Mouse (Mus musculus) hindbrain, embryonic 14.5 days (tissue): ENCODE data around the gene Cyp2w1. TPM values are rescaled to one million over a fixed set of nuclear protein-coding genes. Genes with fewer than 3 reads are reported as not detected.
"Not testable (repeated sequence)": the region's sequence is repeated elsewhere in the genome, so short reads cannot be mapped to it uniquely, and the experiment has no call there.

Source experiments
- ATAC-seq: fragments of 200-750 bp; cut with Nextera tagmentation; 2 replicates; pipeline ENCODE4 v1.8.0; 2017; ENCODE audit warnings: moderate number of reproducible peaks, mild to moderate bottlenecking, moderate TSS enrichment, moderate library complexity; ENCODE audit not compliant: low FRiP score
- DNase-seq: peaks from one replicate; pipeline ENCODE4 v3.0.0-alpha.2; 2015; ENCODE audit warnings: low spot score
- H3K27ac ChIP-seq: fragments of 300-500 bp; sonication (generic); 2 replicates; pipeline ENCODE4 v1.5.1; 2014; ENCODE audit warnings: mild to moderate bottlenecking, moderate library complexity
- H3K27me3 ChIP-seq: fragments of 300-500 bp; sonication (generic); 2 replicates; pipeline ENCODE4 v1.6.1; 2014; ENCODE audit warnings: mild to moderate bottlenecking, low read length, mixed read lengths; ENCODE audit not compliant: control insufficient read depth, insufficient read depth
- H3K36me3 ChIP-seq: fragments of 300-500 bp; sonication (generic); replicated peaks from 2 replicates; pipeline ENCODE4 v1.6.1; 2014; ENCODE audit not compliant: control insufficient read depth, insufficient read depth
- H3K4me1 ChIP-seq: fragments of 300-500 bp; sonication (generic); replicated peaks from 2 replicates; pipeline ENCODE4 v1.6.1; 2014; ENCODE audit warnings: antibody characterized with exemption, low read length, mixed read lengths; ENCODE audit not compliant: control insufficient read depth, insufficient read depth
- H3K4me2 ChIP-seq: fragments of 300-500 bp; sonication (generic); replicated peaks from 2 replicates; pipeline ENCODE4 v1.6.1; 2014; ENCODE audit warnings: mild to moderate bottlenecking, moderate library complexity
- H3K4me3 ChIP-seq: fragments of 300-500 bp; sonication (generic); replicated peaks from 2 replicates; pipeline ENCODE4 v1.5.1; 2014; ENCODE audit warnings: mild to moderate bottlenecking, low read length
- H3K9ac ChIP-seq: fragments of 300-500 bp; sonication (generic); 2 replicates; pipeline ENCODE4 v1.6.1; 2014
- H3K9me3 ChIP-seq: fragments of 300-500 bp; sonication (generic); 2 replicates; pipeline ENCODE4 v1.6.1; 2016; ENCODE audit warnings: low read length; ENCODE audit not compliant: control insufficient read depth
- WGBS: fragments of 180-500 bp; shearing (Covaris S2); extraction: QIAGEN DNeasy Blood & Tissue Kit; methylation state at CpG from one replicate; pipeline ENCODE4 v1.1.7; 2014; 5-methylcytosine and 5-hydroxymethylcytosine counted together
- polyA plus RNA-seq: library from polyadenylated mRNA; unstranded; fragments of >200 nt; fragmentation: Nextera tagmentation; extraction: Ambion mirVana; gene quantifications from 2 replicates; pipeline ENCODE4 v1.2.1, GENCODE M21; 2014

The Cyp2w1 gene
- polyA plus RNA-seq, 1 experiment from 2014 or later = not detected

DNA sequence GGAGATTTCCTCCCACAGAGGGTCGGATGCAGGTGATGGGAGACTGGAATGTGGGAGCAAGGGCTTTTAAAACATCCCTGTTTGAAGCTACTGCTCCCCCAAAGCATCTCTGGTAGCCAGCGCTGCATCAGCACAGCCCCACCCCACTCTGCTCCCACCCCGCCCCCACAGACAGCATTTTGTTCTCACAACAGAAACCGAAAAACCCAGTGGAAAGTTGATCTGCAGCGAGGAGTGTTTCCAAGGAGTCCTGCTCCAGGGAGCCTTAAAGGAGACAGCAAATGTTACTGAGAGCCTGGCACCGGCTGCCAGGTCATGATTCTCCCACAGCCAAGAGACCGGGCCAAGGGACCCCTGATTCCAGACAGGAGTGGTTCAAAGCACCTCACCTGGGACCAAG lies 21.7 kb upstream of the Cyp2w1 start:
- H3K4me3 ChIP-seq = no peak overlapping the region
- H3K27me3 ChIP-seq = peaks cover 20% of the 10 kb centered on the region
- WGBS = 68% methylated on average over 7 of the region's 7 CpGs
- H3K9me3 ChIP-seq = no peaks in the 10 kb centered on the region
- peaks cover under 1% of the 10 kb centered on the region; the same call in 1 of the 2 replicates for H3K4me1 ChIP-seq
- H3K27ac ChIP-seq = no peak overlapping the region
- no peak overlapping the region for H3K4me2 ChIP-seq
- ATAC-seq (no peak), DNase-seq (no peak)
- H3K36me3 ChIP-seq = peaks cover 14% of the 10 kb centered on the region; the same call in 1 of the 2 replicates
- H3K9ac ChIP-seq = no peak overlapping the region

GRCm38 (mm10) chr5:139331742-139332141 lies 20.7 kb upstream of the Cyp2w1 start:
- H3K4me2 ChIP-seq = no peak overlapping the region
- no peaks in the 10 kb centered on the region for H3K9me3 ChIP-seq
- H3K9ac ChIP-seq = no peak overlapping the region
- H3K27me3 ChIP-seq = peaks cover 12% of the 10 kb centered on the region
- no peak overlapping the region for H3K4me3 ChIP-seq
- 19% methylated on average over 8 of the region's 8 CpGs for WGBS
- ATAC-seq (no peak), DNase-seq (peak; percentile 87)
- H3K36me3 ChIP-seq = peaks cover 24% of the 10 kb centered on the region
- H3K27ac ChIP-seq = no peak overlapping the region
- H3K4me1 ChIP-seq = no peaks in the 10 kb centered on the region

- Histone ChIP-seq H3K9me3 (no peaks in the 10 kb centered on the region), H3K36me3 (peaks cover 33% of the 10 kb centered on the region), H3K9ac (no peak overlapping the region), H3K27ac (no peak overlapping the region), H3K27me3 (peaks cover 6% of the 10 kb centered on the region; the same call in 1 of the 2 replicates), H3K4me3 (no peak overlapping the region), H3K4me2 (no peak overlapping the region), H3K4me1 (no peaks in the 10 kb centered on the region)
- no peak for ATAC-seq
- 91% methylated on average over 8 of the region's 8 CpGs for WGBS
- DNase-seq = no peak
Observed at GRCm38 (mm10) chr5:139332590-139333272, 19.7 kb upstream of the Cyp2w1 start.

GRCm38 (mm10) chr5:139333301-139334013 lies 19.0 kb upstream of the Cyp2w1 start:
- no peak overlapping the region for H3K4me3 ChIP-seq
- no peak overlapping the region for H3K27ac ChIP-seq
- H3K4me2 ChIP-seq = no peak overlapping the region
- no peak for ATAC-seq
- no peaks in the 10 kb centered on the region for H3K4me1 ChIP-seq
- no peaks in the 10 kb centered on the region for H3K9me3 ChIP-seq
- H3K36me3 ChIP-seq = peaks cover 40% of the 10 kb centered on the region
- H3K27me3 ChIP-seq = peaks cover 6% of the 10 kb centered on the region; the same call in 1 of the 2 replicates
- no peak for DNase-seq
- WGBS = 74% methylated on average over 16 of the region's 16 CpGs
- H3K9ac ChIP-seq = no peak overlapping the region

DNA sequence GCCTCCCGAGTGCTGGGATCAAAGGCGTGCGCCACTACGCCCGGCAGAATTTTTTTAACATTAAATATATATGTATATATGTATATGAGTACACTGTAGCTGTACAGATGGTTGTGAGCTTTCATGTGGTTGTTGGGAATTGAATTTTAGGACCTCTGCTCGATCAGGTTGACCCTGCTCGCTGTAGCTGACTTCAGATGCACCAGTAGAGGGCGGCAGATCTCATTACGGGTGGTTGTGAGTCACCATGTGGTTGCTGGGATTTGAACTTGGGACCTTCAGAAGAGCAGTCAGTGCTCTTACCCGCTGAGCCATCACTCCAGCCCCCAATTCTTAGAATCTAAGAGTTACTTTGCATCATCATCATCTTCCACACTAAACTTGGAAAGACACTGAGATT lies 18.0 kb upstream of the Cyp2w1 start:
- 86% methylated on average over 10 of the region's 10 CpGs for WGBS
- not testable (repeated sequence) for ATAC-seq, H3K9me3 ChIP-seq

DNA sequence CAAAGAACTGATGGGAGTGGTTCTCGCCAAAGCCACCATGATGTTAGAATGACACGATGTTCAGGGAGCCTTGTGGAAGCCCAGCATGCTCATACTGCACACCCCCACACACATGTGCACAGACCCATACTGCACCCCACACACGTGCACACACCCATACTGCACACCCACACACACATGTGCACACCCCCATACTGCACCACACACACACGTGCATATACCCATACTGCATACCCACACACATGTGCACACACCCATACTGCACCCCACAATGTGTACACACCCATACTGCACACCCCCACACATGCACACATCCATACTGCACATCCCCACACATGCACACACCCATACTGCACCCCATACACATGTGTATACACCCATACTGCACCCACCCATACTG lies 16.8 kb upstream of the Cyp2w1 start:
- H3K4me1 ChIP-seq = no peaks in the 10 kb centered on the region
- WGBS = 90% methylated on average over 4 of the region's 4 CpGs
- DNase-seq = no peak
- no peak overlapping the region for H3K27ac ChIP-seq
- H3K4me3 ChIP-seq = no peak overlapping the region
- H3K4me2 ChIP-seq = no peak overlapping the region
- H3K36me3 ChIP-seq = peaks cover 62% of the 10 kb centered on the region
- no peaks in the 10 kb centered on the region for H3K9me3 ChIP-seq
- H3K9ac ChIP-seq = no peak overlapping the region
- ATAC-seq = no peak
- H3K27me3 ChIP-seq = no peaks in the 10 kb centered on the region

More for the DNA sequence above, 18.0 kb upstream of the Cyp2w1 start:
- H3K4me1 ChIP-seq, H3K27me3 ChIP-seq, H3K4me2 ChIP-seq, H3K9ac ChIP-seq, H3K4me3 ChIP-seq, H3K27ac ChIP-seq, DNase-seq: not testable (repeated sequence)
- peaks cover 50% of the 10 kb centered on the region for H3K36me3 ChIP-seq

DNA sequence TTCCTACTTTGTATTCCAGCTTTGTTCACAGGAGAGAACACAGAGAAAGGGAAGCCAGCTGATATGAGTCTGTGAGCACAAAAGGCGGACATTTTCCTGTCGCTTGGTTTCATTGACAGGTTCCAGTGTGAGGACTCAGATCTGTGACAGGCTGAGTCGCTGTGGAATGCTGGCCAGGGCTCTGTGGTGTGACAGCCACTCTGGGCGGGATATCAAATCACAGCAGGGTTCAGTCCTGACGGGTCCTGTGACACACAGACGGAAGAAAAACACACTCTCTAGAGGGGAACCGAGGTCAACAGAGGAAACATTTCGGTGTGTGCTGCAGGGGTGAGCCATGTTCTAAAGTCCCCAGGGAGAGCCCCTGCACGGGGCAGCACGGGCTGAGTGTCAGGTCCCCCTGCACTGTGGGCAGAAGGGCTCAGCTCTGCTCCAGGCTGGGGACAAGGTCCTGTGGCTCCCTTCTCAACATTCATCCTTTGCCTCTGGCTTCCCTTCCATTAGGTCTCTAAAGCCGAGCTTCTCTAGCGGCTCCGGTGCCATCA lies 14.5 kb upstream of the Cyp2w1 start:
- H3K27me3 ChIP-seq = no peaks in the 10 kb centered on the region
- H3K36me3 ChIP-seq = peaks cover 83% of the 10 kb centered on the region
- no peaks in the 10 kb centered on the region for H3K4me1 ChIP-seq
- no peaks in the 10 kb centered on the region for H3K9me3 ChIP-seq
- 80% methylated on average over 13 of the region's 13 CpGs for WGBS
- H3K27ac ChIP-seq = no peak overlapping the region
- H3K4me3 ChIP-seq = no peak overlapping the region
- ATAC-seq (no peak), DNase-seq (no peak)
- H3K4me2 ChIP-seq = no peak overlapping the region
- H3K9ac ChIP-seq = no peak overlapping the region

GRCm38 (mm10) chr5:139338403-139338802 lies 14.0 kb upstream of the Cyp2w1 start:
- ATAC-seq = no peak

GRCm38 (mm10) chr5:139338891-139339290 lies 13.5 kb upstream of the Cyp2w1 start:
- H3K4me3 ChIP-seq = no peak overlapping the region
- 77% methylated on average over 11 of the region's 11 CpGs for WGBS
- no peaks in the 10 kb centered on the region for H3K9me3 ChIP-seq
- H3K9ac ChIP-seq = no peak overlapping the region
- peaks cover 83% of the 10 kb centered on the region for H3K36me3 ChIP-seq
- no peak overlapping the region for H3K4me2 ChIP-seq
- no peaks in the 10 kb centered on the region for H3K27me3 ChIP-seq
- H3K4me1 ChIP-seq = peaks cover 6% of the 10 kb centered on the region
- ATAC-seq = no peak
- no peak for DNase-seq
- H3K27ac ChIP-seq = no peak overlapping the region

More at GRCm38 (mm10) chr5:139338403-139338802, 14.0 kb upstream of the Cyp2w1 start:
- Histone ChIP-seq H3K9ac (no peak overlapping the region), H3K27ac (no peak overlapping the region), H3K4me1 (peaks cover 1% of the 10 kb centered on the region; the same call in 1 of the 2 replicates), H3K9me3 (no peaks in the 10 kb centered on the region), H3K36me3 (peaks cover 83% of the 10 kb centered on the region), H3K4me2 (no peak overlapping the region), H3K27me3 (no peaks in the 10 kb centered on the region), H3K4me3 (no peak overlapping the region)
- no peak for DNase-seq
- 94% methylated on average over 3 of the region's 3 CpGs for WGBS
